Mouse (Mus musculus): ENCODE measurements around the gene Apoa1. TPM values are rescaled to one million over a fixed set of nuclear protein-coding genes. Genes with fewer than 3 reads are reported as not detected.

Gene Apoa1
- polyA plus RNA-seq, 2 experiments, result 1.1 to 9.3 TPM

DNA sequence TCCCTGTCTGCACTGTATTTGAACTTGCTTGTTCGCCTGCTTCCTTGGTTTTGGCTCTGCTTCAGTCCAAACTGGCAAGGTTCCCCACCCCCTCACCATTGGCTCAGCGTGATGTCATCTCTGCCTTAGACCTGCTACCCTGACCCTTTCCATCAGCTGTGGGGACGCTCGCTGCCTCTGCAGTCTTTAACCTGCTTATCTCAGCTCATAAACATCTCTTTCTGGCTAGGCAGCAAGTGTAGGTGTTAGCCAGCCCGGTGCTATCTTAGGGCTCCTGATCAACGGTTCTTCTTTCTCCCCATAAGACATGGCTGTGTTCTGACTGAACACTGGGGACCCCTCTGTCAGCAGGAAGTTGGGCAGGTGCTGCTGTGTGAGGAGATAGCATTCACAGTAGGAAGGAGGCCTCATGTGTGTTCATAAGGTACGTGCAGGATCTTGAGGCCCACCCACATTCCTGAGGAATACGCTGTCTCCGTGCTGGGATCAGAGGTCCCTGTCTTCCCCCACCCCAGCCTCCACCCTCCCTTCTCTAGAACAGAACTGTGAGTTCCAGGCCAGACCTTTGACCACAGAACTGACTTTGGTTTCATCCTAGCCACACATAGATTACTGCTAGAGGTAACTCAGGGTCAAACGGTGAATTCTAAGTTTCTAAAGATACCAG lies 21.4 kb upstream of the Apoa1 start:
- H3K4me3 ChIP-seq (replicated peaks; ENCODE audit: low read length), result no peak overlapping the region
- no peak overlapping the region for H3K9ac ChIP-seq (ENCODE audit: low read depth, low read length, severe bottlenecking)
- no peaks in the 10 kb centered on the region for H3K9me3 ChIP-seq (ENCODE audit: control insufficient read depth, low read length)
- 70% methylated on average over 10 of the region's 10 CpGs for WGBS
- H3K27ac ChIP-seq (replicated peaks; ENCODE audit: low read depth, low read length), result no peak overlapping the region
- ATAC-seq (ENCODE audit: low FRiP score, low read depth) (no peak), DNase-seq (ENCODE audit: low spot score) (no peak)
- peaks cover 10% of the 10 kb centered on the region for H3K4me1 ChIP-seq (ENCODE audit: control insufficient read depth, insufficient read depth, low read length)
- no peak overlapping the region for H3K4me2 ChIP-seq (replicated peaks; ENCODE audit: low read depth, low read length, severe bottlenecking)
- TF ChIP-seq POLR2A (IDR thresholded peaks at IDR 0.05; ENCODE audit: borderline replicate concordance, extremely low read depth, insufficient read depth, insufficient read length), result no peak
- peaks cover 63% of the 10 kb centered on the region for H3K36me3 ChIP-seq (ENCODE audit: control insufficient read depth, insufficient read depth, low read length)
- no peaks in the 10 kb centered on the region for H3K27me3 ChIP-seq (ENCODE audit: control insufficient read depth, insufficient read depth, low read length)

DNA sequence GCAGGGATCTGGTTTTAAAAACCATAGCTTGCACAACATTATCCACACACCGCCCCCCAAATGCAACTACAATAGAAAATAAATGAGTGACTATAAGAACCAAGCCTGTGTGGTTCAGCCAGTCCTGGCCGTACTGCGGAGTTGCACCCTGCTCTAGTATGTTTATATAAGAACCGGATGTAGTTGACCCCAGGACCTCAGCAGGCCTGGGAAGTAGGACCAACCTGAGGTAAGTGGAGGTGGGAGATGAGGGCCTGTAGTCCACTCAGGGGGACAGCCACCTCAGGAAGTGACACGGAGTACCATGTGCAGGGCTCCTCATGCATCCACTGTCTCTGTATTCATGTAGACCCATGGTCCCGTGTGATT lies 20.9 kb upstream of the Apoa1 start:
- DNase-seq (ENCODE audit: low spot score), result no peak
- no peak for ATAC-seq (ENCODE audit: low FRiP score, low read depth)
- 87% methylated on average over 6 of the region's 6 CpGs for WGBS
- Histone ChIP-seq H3K9me3 (ENCODE audit: control insufficient read depth, low read length) (no peaks in the 10 kb centered on the region), H3K36me3 (ENCODE audit: control insufficient read depth, insufficient read depth, low read length) (peaks cover 64% of the 10 kb centered on the region), H3K4me1 (ENCODE audit: control insufficient read depth, insufficient read depth, low read length) (peaks cover 10% of the 10 kb centered on the region), H3K27ac (replicated peaks; ENCODE audit: low read depth, low read length) (no peak overlapping the region), H3K4me3 (replicated peaks; ENCODE audit: low read length) (no peak overlapping the region), H3K27me3 (ENCODE audit: control insufficient read depth, insufficient read depth, low read length) (no peaks in the 10 kb centered on the region), H3K4me2 (replicated peaks; ENCODE audit: low read depth, low read length, severe bottlenecking) (no peak overlapping the region), H3K9ac (ENCODE audit: low read depth, low read length, severe bottlenecking) (no peak overlapping the region)
- TF ChIP-seq POLR2A (IDR thresholded peaks at IDR 0.05; ENCODE audit: borderline replicate concordance, extremely low read depth, insufficient read depth, insufficient read length), result no peak

DNA sequence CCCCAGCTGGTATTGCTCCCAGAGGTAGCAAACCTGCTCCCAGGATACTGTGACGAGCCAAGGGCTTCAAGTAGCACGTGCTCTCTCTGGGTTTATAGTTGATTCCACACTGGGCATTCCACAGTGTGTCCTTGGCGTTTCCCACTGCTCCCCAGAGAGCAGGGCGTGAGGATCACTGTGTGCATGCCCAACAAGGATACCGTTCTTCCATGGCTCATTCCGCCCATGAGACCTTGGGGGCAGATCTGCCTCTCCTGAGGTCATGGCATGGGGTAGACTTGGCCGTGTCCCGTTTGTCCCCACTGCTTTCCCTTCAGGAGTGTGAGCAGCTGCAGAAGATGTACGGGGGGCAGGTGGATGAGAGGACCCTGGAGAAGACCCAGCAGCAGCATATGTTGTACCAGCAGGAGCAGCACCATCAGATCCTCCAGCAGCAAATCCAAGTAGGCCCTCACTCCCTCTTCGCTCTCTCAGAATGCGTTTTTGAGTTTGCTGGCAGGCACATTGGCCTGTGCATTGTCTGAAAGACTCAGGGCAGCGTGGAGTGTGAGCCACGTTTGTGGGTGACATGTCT lies 19.9 kb upstream of the Apoa1 start:
- ATAC-seq (ENCODE audit: low FRiP score, low read depth) (no peak), DNase-seq (ENCODE audit: low spot score) (no peak)
- H3K4me3 ChIP-seq (replicated peaks; ENCODE audit: low read length), result no peak overlapping the region
- H3K9ac ChIP-seq (ENCODE audit: low read depth, low read length, severe bottlenecking), result no peak overlapping the region
- H3K4me1 ChIP-seq (ENCODE audit: control insufficient read depth, insufficient read depth, low read length), result peaks cover 10% of the 10 kb centered on the region
- no peak overlapping the region; the same call in 1 of the 2 replicates for H3K27ac ChIP-seq (replicated peaks; ENCODE audit: low read depth, low read length)
- no peaks in the 10 kb centered on the region for H3K9me3 ChIP-seq (ENCODE audit: control insufficient read depth, low read length)
- no peak for TF ChIP-seq POLR2A (IDR thresholded peaks at IDR 0.05; ENCODE audit: borderline replicate concordance, extremely low read depth, insufficient read depth, insufficient read length)
- H3K27me3 ChIP-seq (ENCODE audit: control insufficient read depth, insufficient read depth, low read length), result no peaks in the 10 kb centered on the region
- peaks cover 68% of the 10 kb centered on the region for H3K36me3 ChIP-seq (ENCODE audit: control insufficient read depth, insufficient read depth, low read length)
- no peak overlapping the region for H3K4me2 ChIP-seq (replicated peaks; ENCODE audit: low read depth, low read length, severe bottlenecking)
- WGBS, result 71% methylated on average over 13 of the region's 13 CpGs

DNA sequence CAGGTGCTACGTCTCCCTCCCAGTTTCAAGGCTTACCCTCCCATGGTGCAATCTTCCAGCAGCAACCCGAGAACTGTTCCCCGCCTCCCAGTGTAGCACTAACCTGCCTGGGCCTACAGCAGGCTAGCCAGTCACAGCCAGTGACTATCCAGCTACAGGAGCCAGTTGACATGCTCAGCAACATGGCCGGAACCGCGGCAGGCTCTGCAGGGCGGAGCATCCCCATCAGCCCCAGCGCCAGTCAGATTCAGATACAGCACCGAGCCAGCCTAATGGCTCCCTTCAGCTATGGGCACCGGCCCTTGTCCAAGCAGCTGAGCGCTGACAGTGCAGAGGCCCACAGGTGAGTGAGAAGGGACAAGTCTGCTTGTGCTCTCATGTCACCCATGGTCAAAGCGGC lies 17.9 kb upstream of the Apoa1 start:
- Histone ChIP-seq H3K9ac (ENCODE audit: low read depth, low read length, severe bottlenecking) (no peak overlapping the region), H3K4me3 (replicated peaks; ENCODE audit: low read length) (no peak overlapping the region), H3K4me1 (ENCODE audit: control insufficient read depth, insufficient read depth, low read length) (peaks cover 10% of the 10 kb centered on the region), H3K36me3 (ENCODE audit: control insufficient read depth, insufficient read depth, low read length) (peaks cover 62% of the 10 kb centered on the region), H3K27me3 (ENCODE audit: control insufficient read depth, insufficient read depth, low read length) (no peaks in the 10 kb centered on the region), H3K4me2 (replicated peaks; ENCODE audit: low read depth, low read length, severe bottlenecking) (no peak overlapping the region), H3K9me3 (ENCODE audit: control insufficient read depth, low read length) (no peaks in the 10 kb centered on the region), H3K27ac (replicated peaks; ENCODE audit: low read depth, low read length) (no peak overlapping the region)
- no peak for DNase-seq (ENCODE audit: low spot score)
- ATAC-seq (ENCODE audit: low FRiP score, low read depth), result no peak
- TF ChIP-seq POLR2A (IDR thresholded peaks at IDR 0.05; ENCODE audit: borderline replicate concordance, extremely low read depth, insufficient read depth, insufficient read length), result no peak
- 90% methylated on average over 12 of the region's 12 CpGs for whole genome bisulfite sequencing

DNA sequence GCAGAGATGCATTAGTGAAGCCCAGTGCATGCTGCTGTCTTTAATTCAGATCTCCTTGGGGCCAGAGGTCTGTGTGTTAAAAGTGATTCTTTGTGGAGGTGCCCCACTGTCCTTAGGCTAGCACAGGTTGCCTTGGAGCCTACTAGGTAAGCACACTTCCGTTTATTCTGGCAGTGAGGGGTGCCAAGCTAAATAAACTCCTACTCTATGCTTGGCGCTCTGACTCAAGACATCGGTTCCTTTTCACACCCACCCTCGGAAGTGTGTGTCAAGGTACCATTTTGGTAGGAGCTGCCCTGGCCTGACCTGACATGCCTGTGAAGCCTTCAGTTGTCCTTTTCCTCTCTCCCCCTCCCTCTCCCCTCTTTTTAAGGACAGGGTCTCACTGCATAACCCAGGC lies 14.1 kb upstream of the Apoa1 start:
- H3K36me3 ChIP-seq (ENCODE audit: control insufficient read depth, insufficient read depth, low read length), result peaks cover 54% of the 10 kb centered on the region
- H3K4me1 ChIP-seq (ENCODE audit: control insufficient read depth, insufficient read depth, low read length), result no peaks in the 10 kb centered on the region
- H3K4me2 ChIP-seq (replicated peaks; ENCODE audit: low read depth, low read length, severe bottlenecking), result no peak overlapping the region
- no peak overlapping the region for H3K9ac ChIP-seq (ENCODE audit: low read depth, low read length, severe bottlenecking)
- DNase-seq (ENCODE audit: low spot score) (no peak), ATAC-seq (ENCODE audit: low FRiP score, low read depth) (no peak)
- H3K4me3 ChIP-seq (replicated peaks; ENCODE audit: low read length), result no peak overlapping the region
- no peaks in the 10 kb centered on the region for H3K9me3 ChIP-seq (ENCODE audit: control insufficient read depth, low read length)
- no peak overlapping the region for H3K27ac ChIP-seq (replicated peaks; ENCODE audit: low read depth, low read length)
- H3K27me3 ChIP-seq (ENCODE audit: control insufficient read depth, insufficient read depth, low read length), result no peaks in the 10 kb centered on the region
- TF ChIP-seq POLR2A (IDR thresholded peaks at IDR 0.05; ENCODE audit: borderline replicate concordance, extremely low read depth, insufficient read depth, insufficient read length), result no peak
- WGBS, result 91% methylated on average over 4 of the region's 4 CpGs

All from limb, embryonic 14.5 days (tissue).